Mouse (Mus musculus) induced T-regulatory cell, adult 2 months (primary cell): Measurements from ENCODE around the gene Bfar.
"Not testable (repeated sequence)": the region's sequence is repeated elsewhere in the genome, so short reads cannot be mapped to it uniquely, and the experiment has no call there.

Experiments
- DNase-seq: peaks from one replicate; pipeline ENCODE4 v3.0.0-alpha.2; 2012; ENCODE audit warnings: low read depth

Bfar gene

GRCm38 (mm10) chr16:13722937-13723336 is 51.3 kb downstream of the Bfar start:
- DNase-seq: no peak

GRCm38 (mm10) chr16:13727811-13728335 is 56.2 kb downstream of the Bfar start:
- DNase-seq: no peak

GRCm38 (mm10) chr16:13729428-13729827 is 57.8 kb downstream of the Bfar start:
- DNase-seq: no peak

GRCm38 (mm10) chr16:13730285-13731255 is 58.9 kb downstream of the Bfar start, which contains the start of gene Pla2g10:
Pla2g10 (minus strand) TSS chr16:13730983.
- DNase-seq: no peak

- no peak for DNase-seq
Observed at GRCm38 (mm10) chr16:13732786-13733185, 61.1 kb downstream of the Bfar start.

GRCm38 (mm10) chr16:13733518-13734137 is 62.0 kb downstream of the Bfar start:
- DNase-seq: peak; percentile 68

- DNase-seq: no peak
Observed at GRCm38 (mm10) chr16:13735977-13736376, 64.3 kb downstream of the Bfar start.

- not testable (repeated sequence) for DNase-seq
Observed at GRCm38 (mm10) chr16:13739044-13739443, 67.4 kb downstream of the Bfar start.

- DNase-seq: no peak
Observed at GRCm38 (mm10) chr16:13740844-13741243, 69.2 kb downstream of the Bfar start.

- no peak for DNase-seq
Observed at GRCm38 (mm10) chr16:13747708-13748107, 76.0 kb downstream of the Bfar start.

- DNase-seq: no peak
Observed at GRCm38 (mm10) chr16:13748124-13748523, 76.5 kb downstream of the Bfar start.

GRCm38 (mm10) chr16:13748813-13749212 is 77.2 kb downstream of the Bfar start:
- DNase-seq: not testable (repeated sequence)

GRCm38 (mm10) chr16:13749306-13749705 is 77.6 kb downstream of the Bfar start:
- no peak for DNase-seq

GRCm38 (mm10) chr16:13749981-13750380 is 78.3 kb downstream of the Bfar start:
- no peak for DNase-seq

- no peak for DNase-seq
Observed at GRCm38 (mm10) chr16:13750626-13751025, 79.0 kb downstream of the Bfar start.
